Mouse (Mus musculus) midbrain, embryonic 13.5 days (tissue): Measurements from ENCODE around the gene Atg7. TPM values are rescaled to one million over a fixed set of nuclear protein-coding genes. Genes with fewer than 3 reads are reported as not detected.

ENCODE experiments used
- ATAC-seq: fragments of 200-750 bp; cut with Nextera tagmentation; 2 replicates; pipeline ENCODE4 v1.8.0; 2017; ENCODE audit warnings: mild to moderate bottlenecking, moderate TSS enrichment, moderate library complexity
- H3K27ac ChIP-seq: fragments of 300-500 bp; sonication (generic); 2 replicates; pipeline ENCODE4 v1.5.1; 2015; ENCODE audit warnings: inconsistent platforms, mild to moderate bottlenecking, moderate library complexity
- H3K27me3 ChIP-seq: fragments of 300-500 bp; sonication (generic); 2 replicates; pipeline ENCODE4 v1.6.1; 2015; ENCODE audit warnings: mild to moderate bottlenecking, inconsistent platforms
- H3K36me3 ChIP-seq: fragments of 300-500 bp; sonication (generic); 2 replicates; pipeline ENCODE4 v1.6.1; 2015; ENCODE audit warnings: mild to moderate bottlenecking, inconsistent platforms
- H3K4me1 ChIP-seq: fragments of 300-500 bp; sonication (generic); replicated peaks from 2 replicates; pipeline ENCODE4 v1.6.1; 2015; ENCODE audit warnings: inconsistent platforms
- H3K4me2 ChIP-seq: fragments of 300-500 bp; sonication (generic); replicated peaks from 2 replicates; pipeline ENCODE4 v1.6.1; 2015; ENCODE audit warnings: moderate library complexity, mild to moderate bottlenecking, inconsistent platforms
- H3K4me3 ChIP-seq: fragments of 300-500 bp; sonication (generic); replicated peaks from 2 replicates; pipeline ENCODE4 v1.5.1; 2015; ENCODE audit warnings: mild to moderate bottlenecking, inconsistent platforms
- H3K9ac ChIP-seq: fragments of 300-500 bp; sonication (generic); replicated peaks from 2 replicates; pipeline ENCODE4 v1.6.1; 2015; ENCODE audit warnings: mild to moderate bottlenecking, inconsistent platforms
- H3K9me3 ChIP-seq: fragments of 300-500 bp; sonication (generic); 2 replicates; pipeline ENCODE4 v1.6.1; 2016; ENCODE audit warnings: mild to moderate bottlenecking, inconsistent platforms
- WGBS: fragments of 180-500 bp; shearing (Covaris S2); methylation state at CpG from one replicate; pipeline ENCODE4 v1.1.7; 2015; 5-methylcytosine and 5-hydroxymethylcytosine counted together
- polyA plus RNA-seq: library from polyadenylated mRNA; unstranded; fragments of >200 nt; fragmentation: Nextera tagmentation; extraction: Ambion mirVana; gene quantifications from 2 replicates; pipeline ENCODE4 v1.2.1, GENCODE M21; 2015

Atg7 gene
- polyA plus RNA-seq, 1 experiment from 2014 or later = 19.1 TPM

GRCm38 (mm10) chr6:114851688-114852087 lies 208.8 kb downstream of the Atg7 start:
- H3K27me3 ChIP-seq = 0 out of 2 replicates have a peak, but pooled peaks cover 2% of the 10 kb centered on the region
- H3K9ac ChIP-seq = peak overlapping the region; percentile 32; the same call in 1 of the 2 replicates
- H3K9me3 ChIP-seq = no peaks in the 10 kb centered on the region
- no peak for ATAC-seq
- no peak overlapping the region for H3K4me2 ChIP-seq
- H3K27ac ChIP-seq = peak overlapping the region; percentile 56
- WGBS = 23% methylated on average over 7 of the region's 7 CpGs
- H3K4me3 ChIP-seq = no peak overlapping the region
- no peaks in the 10 kb centered on the region for H3K36me3 ChIP-seq
- H3K4me1 ChIP-seq = peaks cover 57% of the 10 kb centered on the region

- Histone ChIP-seq H3K4me3 (no peak overlapping the region), H3K9me3 (no peaks in the 10 kb centered on the region), H3K27ac (no peak overlapping the region), H3K36me3 (no peaks in the 10 kb centered on the region), H3K4me2 (no peak overlapping the region), H3K9ac (peak overlapping the region; percentile 50; the same call in 1 of the 2 replicates), H3K27me3 (0 out of 2 replicates have a peak, but pooled peaks cover 2% of the 10 kb centered on the region), H3K4me1 (peaks cover 56% of the 10 kb centered on the region)
- WGBS = 33% methylated on average over 3 of the region's 3 CpGs
- ATAC-seq = 0 out of 2 replicates have a peak, but pooled peaks have one; percentile 43
Measured at GRCm38 (mm10) chr6:114852739-114853138, 209.8 kb downstream of the Atg7 start.

GRCm38 (mm10) chr6:114854368-114854767 lies 211.5 kb downstream of the Atg7 start:
- H3K4me1 ChIP-seq = peaks cover 54% of the 10 kb centered on the region
- no peak overlapping the region for H3K4me3 ChIP-seq
- no peak overlapping the region for H3K4me2 ChIP-seq
- no peak overlapping the region for H3K9ac ChIP-seq
- 0 out of 2 replicates have a peak, but pooled peaks cover 4% of the 10 kb centered on the region for H3K36me3 ChIP-seq
- H3K27me3 ChIP-seq = 0 out of 2 replicates have a peak, but pooled peaks cover 2% of the 10 kb centered on the region
- H3K27ac ChIP-seq = peak overlapping the region; percentile 7; the same call in 1 of the 2 replicates
- 61% methylated on average over 2 of the region's 2 CpGs for WGBS
- no peaks in the 10 kb centered on the region for H3K9me3 ChIP-seq
- no peak for ATAC-seq

- Histone ChIP-seq H3K9me3 (no peaks in the 10 kb centered on the region), H3K36me3 (peaks cover 8% of the 10 kb centered on the region), H3K4me1 (peaks cover 50% of the 10 kb centered on the region), H3K4me2 (no peak overlapping the region), H3K27me3 (0 out of 2 replicates have a peak, but pooled peaks cover 2% of the 10 kb centered on the region), H3K9ac (no peak overlapping the region), H3K4me3 (no peak overlapping the region), H3K27ac (no peak overlapping the region)
- WGBS = 77% methylated on average over 3 of the region's 3 CpGs
- ATAC-seq = no peak
Measured at GRCm38 (mm10) chr6:114855644-114856043, 212.7 kb downstream of the Atg7 start.

DNA sequence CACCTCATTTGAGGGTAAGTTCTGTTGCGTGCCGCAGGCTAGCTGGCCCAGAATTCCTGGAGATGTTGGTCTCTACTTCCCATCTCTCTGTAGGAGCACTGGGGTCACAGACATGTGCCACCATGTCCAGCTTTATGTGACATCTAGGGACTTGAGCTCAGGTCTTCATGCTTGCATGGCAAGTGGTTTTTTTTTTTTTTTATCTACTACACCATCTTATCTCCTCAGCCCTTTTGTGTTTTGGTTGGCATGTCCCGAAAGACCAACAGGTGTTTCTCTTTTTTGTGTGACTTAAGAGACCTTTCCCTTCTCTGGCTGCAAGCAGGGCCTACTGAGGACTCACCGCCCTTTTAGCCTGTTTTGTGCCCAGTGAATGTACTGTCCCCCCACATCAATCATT lies 213.6 kb downstream of the Atg7 start:
- no peak for ATAC-seq

DNA sequence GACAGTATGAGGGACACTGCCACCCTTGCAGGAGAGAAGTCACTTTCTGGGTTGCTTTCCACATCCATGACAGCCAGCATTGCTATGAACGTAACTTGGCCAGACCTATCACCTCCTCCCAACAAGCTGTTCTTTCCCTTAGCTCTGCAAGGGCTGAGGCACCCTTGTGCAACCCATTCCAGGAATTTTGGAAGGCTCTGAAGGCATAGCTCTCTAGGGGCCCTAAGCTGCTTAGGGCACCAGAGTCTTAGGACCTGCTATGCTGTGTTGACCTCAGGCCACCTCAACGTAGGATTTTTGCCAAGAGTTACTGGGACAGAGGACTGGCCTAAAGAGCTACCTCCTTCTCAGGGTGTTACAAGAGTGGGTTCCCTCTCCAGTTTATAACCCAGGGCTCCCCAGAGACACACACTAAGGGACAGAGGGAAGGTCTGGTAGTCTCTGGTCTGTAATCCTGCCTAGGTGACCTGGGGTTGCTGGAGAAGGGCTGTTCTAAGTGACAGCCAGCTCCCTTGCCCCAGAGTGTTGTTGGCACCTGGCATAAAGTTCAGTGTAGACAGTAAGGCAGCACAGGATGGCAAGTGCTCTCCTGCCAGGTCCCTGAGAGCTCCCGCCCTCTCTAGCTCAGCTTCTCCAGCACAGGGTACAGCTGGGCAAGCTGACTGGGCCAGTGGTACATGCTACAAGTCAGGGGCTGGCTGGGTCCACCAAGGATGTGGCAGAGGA lies 215.3 kb downstream of the Atg7 start:
- WGBS = 86% methylated on average over 3 of the region's 3 CpGs
- Histone ChIP-seq H3K4me2 (no peak overlapping the region), H3K27me3 (0 out of 2 replicates have a peak, but pooled peaks cover 2% of the 10 kb centered on the region), H3K9me3 (no peaks in the 10 kb centered on the region), H3K4me1 (peaks cover 25% of the 10 kb centered on the region), H3K27ac (no peak overlapping the region), H3K9ac (no peak overlapping the region), H3K4me3 (no peak overlapping the region), H3K36me3 (peaks cover 34% of the 10 kb centered on the region)
- no peak for ATAC-seq

More for the DNA sequence above, 213.6 kb downstream of the Atg7 start:
- WGBS = 90% methylated on average over 4 of the region's 4 CpGs
- Histone ChIP-seq H3K4me1 (peaks cover 42% of the 10 kb centered on the region), H3K27me3 (0 out of 2 replicates have a peak, but pooled peaks cover 2% of the 10 kb centered on the region), H3K27ac (no peak overlapping the region), H3K4me2 (no peak overlapping the region), H3K9me3 (no peaks in the 10 kb centered on the region), H3K4me3 (no peak overlapping the region), H3K9ac (no peak overlapping the region), H3K36me3 (peaks cover 17% of the 10 kb centered on the region)

GRCm38 (mm10) chr6:114858722-114859053 lies 215.8 kb downstream of the Atg7 start:
- H3K4me1 ChIP-seq = peaks cover 23% of the 10 kb centered on the region
- ATAC-seq = no peak
- 0 out of 2 replicates have a peak, but pooled peaks cover 2% of the 10 kb centered on the region for H3K27me3 ChIP-seq
- no peak overlapping the region for H3K4me2 ChIP-seq
- H3K9me3 ChIP-seq = no peaks in the 10 kb centered on the region
- 89% methylated on average over 4 of the region's 4 CpGs for WGBS
- H3K9ac ChIP-seq = no peak overlapping the region
- H3K36me3 ChIP-seq = peaks cover 37% of the 10 kb centered on the region
- H3K4me3 ChIP-seq = no peak overlapping the region
- no peak overlapping the region for H3K27ac ChIP-seq

DNA sequence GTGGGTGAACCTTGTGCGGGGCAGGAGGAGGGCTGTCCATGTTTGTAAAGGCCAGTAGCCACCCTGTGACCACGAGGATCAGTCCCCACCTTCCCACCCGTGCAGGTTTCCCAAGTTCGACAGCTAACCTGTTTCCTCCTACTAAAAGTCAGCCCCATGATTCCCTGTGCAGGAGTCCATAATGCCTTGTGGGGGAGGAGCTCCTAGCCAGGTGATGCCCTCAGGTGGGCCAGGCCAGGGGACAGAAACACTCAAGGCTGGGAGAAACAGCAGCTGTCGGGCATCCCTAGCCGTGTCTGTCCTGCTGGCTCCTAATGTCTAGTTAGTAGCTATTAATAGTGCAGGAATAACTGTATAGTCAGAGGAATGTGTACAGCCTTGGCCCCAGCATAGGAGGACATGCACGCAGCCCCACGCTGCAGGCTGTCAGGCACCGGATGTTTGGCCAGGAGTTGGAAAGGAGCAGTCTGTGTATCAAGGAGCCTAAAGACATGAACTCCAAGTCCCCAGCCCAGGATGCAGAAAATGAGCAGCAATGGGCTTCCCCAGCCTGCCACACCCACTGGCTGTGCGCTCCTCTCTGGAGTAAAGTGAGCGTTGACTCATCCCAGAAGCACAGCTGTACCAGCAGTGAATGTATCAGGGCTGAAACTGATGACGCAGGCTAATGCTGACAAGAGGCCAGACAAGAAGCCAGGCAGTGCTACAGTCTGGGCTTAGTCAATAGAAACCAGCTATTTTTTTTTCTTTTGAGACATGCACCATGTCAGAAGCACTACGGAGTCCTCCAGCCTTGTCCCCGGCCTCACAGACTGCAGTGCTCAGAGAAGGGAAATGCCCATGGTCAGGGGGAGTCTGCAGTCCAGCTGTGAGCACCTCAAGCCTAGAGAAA lies 218.0 kb downstream of the Atg7 start:
- H3K9me3 ChIP-seq = no peaks in the 10 kb centered on the region
- WGBS = 89% methylated on average over 14 of the region's 14 CpGs
- no peak overlapping the region for H3K9ac ChIP-seq

GRCm38 (mm10) chr6:114861591-114861990 lies 218.7 kb downstream of the Atg7 start:
- H3K27me3 ChIP-seq = no peaks in the 10 kb centered on the region
- H3K4me3 ChIP-seq = no peak overlapping the region
- peaks cover 7% of the 10 kb centered on the region; the same call in 1 of the 2 replicates for H3K4me1 ChIP-seq
- H3K4me2 ChIP-seq = no peak overlapping the region
- peak overlapping the region; percentile 47; the same call in 1 of the 2 replicates for H3K27ac ChIP-seq
- ATAC-seq = no peak
- peaks cover 39% of the 10 kb centered on the region for H3K36me3 ChIP-seq
- 64% methylated on average over 9 of the region's 9 CpGs for WGBS
- no peaks in the 10 kb centered on the region for H3K9me3 ChIP-seq
- no peak overlapping the region for H3K9ac ChIP-seq

More for the DNA sequence above, 218.0 kb downstream of the Atg7 start:
- Histone ChIP-seq H3K27me3 (no peaks in the 10 kb centered on the region), H3K4me1 (peaks cover 4% of the 10 kb centered on the region; the same call in 1 of the 2 replicates), H3K27ac (peak overlapping the region; percentile 47; the same call in 1 of the 2 replicates), H3K36me3 (peaks cover 39% of the 10 kb centered on the region), H3K4me2 (no peak overlapping the region), H3K4me3 (no peak overlapping the region)
- ATAC-seq = no peak

- H3K27me3 ChIP-seq = no peaks in the 10 kb centered on the region
- H3K9me3 ChIP-seq = no peaks in the 10 kb centered on the region
- H3K4me3 ChIP-seq = no peak overlapping the region
- no peak overlapping the region for H3K9ac ChIP-seq
- peaks cover 7% of the 10 kb centered on the region; the same call in 1 of the 2 replicates for H3K4me1 ChIP-seq
- no peak for ATAC-seq
- peaks cover 39% of the 10 kb centered on the region for H3K36me3 ChIP-seq
- WGBS = 85% methylated on average over 9 of the region's 9 CpGs
- no peak overlapping the region for H3K4me2 ChIP-seq
- no peak overlapping the region; the same call in 1 of the 2 replicates for H3K27ac ChIP-seq
Measured at GRCm38 (mm10) chr6:114862046-114862445, 219.1 kb downstream of the Atg7 start.

DNA sequence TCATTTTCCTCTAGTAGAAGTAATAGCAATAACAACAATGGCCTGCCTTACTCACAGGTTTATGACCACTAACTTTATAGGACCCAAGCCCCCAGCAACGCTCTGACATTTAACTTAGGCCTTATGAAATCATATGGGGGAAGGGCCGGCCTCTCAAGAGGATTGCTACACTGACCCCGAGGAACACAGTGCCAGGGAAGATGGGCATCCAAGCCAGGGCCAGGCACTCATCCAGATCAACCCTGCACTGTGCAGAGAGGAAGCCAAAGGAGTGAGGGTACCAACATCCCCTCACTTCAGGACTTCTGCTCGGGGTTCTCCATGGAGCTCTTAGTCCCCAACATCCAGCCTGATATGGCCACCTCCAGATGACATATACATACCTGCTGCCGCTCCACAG lies 220.6 kb downstream of the Atg7 start:
- Histone ChIP-seq H3K4me1 (peaks cover 4% of the 10 kb centered on the region; the same call in 1 of the 2 replicates), H3K27ac (no peak overlapping the region), H3K4me3 (no peak overlapping the region), H3K9me3 (no peaks in the 10 kb centered on the region), H3K9ac (no peak overlapping the region), H3K27me3 (no peaks in the 10 kb centered on the region), H3K36me3 (peaks cover 39% of the 10 kb centered on the region), H3K4me2 (no peak overlapping the region)
- 93% methylated on average over 5 of the region's 5 CpGs for WGBS
- ATAC-seq = no peak

GRCm38 (mm10) chr6:114864421-114864820 lies 221.5 kb downstream of the Atg7 start:
- no peak overlapping the region for H3K27ac ChIP-seq
- H3K27me3 ChIP-seq = no peaks in the 10 kb centered on the region
- no peak overlapping the region for H3K4me3 ChIP-seq
- no peak for ATAC-seq
- no peak overlapping the region for H3K9ac ChIP-seq
- H3K4me1 ChIP-seq = peaks cover 13% of the 10 kb centered on the region
- peaks cover 34% of the 10 kb centered on the region for H3K36me3 ChIP-seq
- WGBS = 87% methylated on average over 8 of the region's 8 CpGs
- no peaks in the 10 kb centered on the region for H3K9me3 ChIP-seq
- H3K4me2 ChIP-seq = no peak overlapping the region
